Mouse (Mus musculus) olfactory bulb, adult 2 months (tissue): ENCODE measurements around the gene Negr1.

Source experiments
- CTCF ChIP-seq: fragments of 200-500 bp; IDR thresholded peaks from 2 replicates; pipeline ENCODE4 v1.5.1; 2012; ENCODE audit warnings: low read depth, mild to moderate bottlenecking, low read length, moderate library complexity; ENCODE audit not compliant: insufficient read depth
- POLR2A ChIP-seq: fragments of 200-500 bp; IDR thresholded peaks from 2 replicates; pipeline ENCODE4 v1.6.1; 2012; ENCODE audit warnings: mild to moderate bottlenecking, low read depth, low read length, moderate library complexity; ENCODE audit not compliant: insufficient read depth

- TF ChIP-seq CTCF (no peak), POLR2A (no peak)
Measured at GRCm38 (mm10) chr3:156743266-156743665, 181.7 kb downstream of the Negr1 start.
